Mouse (Mus musculus) urinary bladder, postnatal 10 days (tissue): ENCODE measurements around the gene Slc45a3.

Experiments used
- DNase-seq: peaks from one replicate; pipeline ENCODE4 v3.0.0; 2022; ENCODE audit warnings: low spot score

Gene Slc45a3

GRCm38 (mm10) chr1:131964580-131964979 lies 1.8 kb downstream of the Slc45a3 start:
- DNase-seq, result no peak

GRCm38 (mm10) chr1:131965818-131966217 lies 3.1 kb downstream of the Slc45a3 start:
- DNase-seq, result no peak

GRCm38 (mm10) chr1:131967336-131967735 lies 4.6 kb downstream of the Slc45a3 start:
- DNase-seq, result no peak

- no peak for DNase-seq
Observed at GRCm38 (mm10) chr1:131968556-131968955, 5.8 kb downstream of the Slc45a3 start.

- DNase-seq, result no peak
Observed at GRCm38 (mm10) chr1:131968983-131969382, 6.2 kb downstream of the Slc45a3 start.

GRCm38 (mm10) chr1:131969825-131970224 lies 7.1 kb downstream of the Slc45a3 start:
- DNase-seq, result no peak

GRCm38 (mm10) chr1:131970322-131970660 lies 7.5 kb downstream of the Slc45a3 start:
- no peak for DNase-seq

- DNase-seq, result no peak
Observed at GRCm38 (mm10) chr1:131970661-131971520, 8.1 kb downstream of the Slc45a3 start.

GRCm38 (mm10) chr1:131971771-131972497 lies 9.2 kb downstream of the Slc45a3 start:
- no peak for DNase-seq

GRCm38 (mm10) chr1:131972498-131973334 lies 9.9 kb downstream of the Slc45a3 start:
- DNase-seq, result no peak

GRCm38 (mm10) chr1:131973991-131974390 lies 11.2 kb downstream of the Slc45a3 start:
- no peak for DNase-seq

GRCm38 (mm10) chr1:131976886-131977285 lies 14.1 kb downstream of the Slc45a3 start:
- no peak for DNase-seq

- no peak for DNase-seq
Observed at GRCm38 (mm10) chr1:131980471-131980870, 17.7 kb downstream of the Slc45a3 start.

GRCm38 (mm10) chr1:131981378-131982013 lies 18.7 kb downstream of the Slc45a3 start:
- DNase-seq, result no peak

GRCm38 (mm10) chr1:131982907-131983306 lies 20.1 kb downstream of the Slc45a3 start:
- no peak for DNase-seq

- DNase-seq, result no peak
Observed at GRCm38 (mm10) chr1:131983806-131984205, 21.0 kb downstream of the Slc45a3 start.

- no peak for DNase-seq
Observed at GRCm38 (mm10) chr1:131987432-131987831, 24.7 kb downstream of the Slc45a3 start.

- DNase-seq, result no peak
Observed at GRCm38 (mm10) chr1:131989476-131989875, 26.7 kb downstream of the Slc45a3 start.

GRCm38 (mm10) chr1:131990083-131990760 lies 27.5 kb downstream of the Slc45a3 start:
- no peak for DNase-seq

GRCm38 (mm10) chr1:131992561-131993001 lies 29.8 kb downstream of the Slc45a3 start:
- no peak for DNase-seq
